Mouse (Mus musculus): ENCODE measurements around the gene Cdr2l. TPM values are rescaled to one million over a fixed set of nuclear protein-coding genes. Genes with fewer than 3 reads are reported as not detected.

Gene Cdr2l
- polyA plus RNA-seq, 1 experiment from 2014 or later = 1.3 TPM

DNA sequence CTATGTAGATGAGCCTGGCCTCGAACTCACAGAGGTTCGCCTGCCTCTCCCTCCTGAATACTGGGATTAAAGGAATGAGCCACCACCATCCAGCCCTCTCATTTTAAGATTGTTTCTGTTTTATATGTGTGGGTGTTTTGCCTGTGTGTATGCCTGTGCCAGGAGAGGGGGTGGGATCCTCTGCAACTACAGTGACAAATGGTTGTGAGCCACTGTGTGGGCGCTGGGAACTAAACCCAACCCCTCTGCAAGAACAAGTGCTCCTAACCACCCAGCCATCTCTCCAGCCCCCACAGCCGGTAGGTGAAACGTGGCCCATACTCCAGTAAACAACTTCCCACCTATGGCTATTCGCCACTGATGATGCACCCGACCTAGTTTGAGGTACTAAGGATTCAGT lies 9.6 kb downstream of the Cdr2l start:
- no peak overlapping the region for H3K4me2 ChIP-seq (ENCODE audit: low read depth, low read length)
- no peak overlapping the region for H3K4me3 ChIP-seq (ENCODE audit: low read depth, low read length)
- WGBS (ENCODE audit: insufficient replicate concordance) = 65% methylated on average over 7 of the region's 7 CpGs
- H3K9ac ChIP-seq (ENCODE audit: low read depth, low read length) = no peak overlapping the region
- no peaks in the 10 kb centered on the region for H3K36me3 ChIP-seq (ENCODE audit: control insufficient read depth, insufficient read depth)
- no peaks in the 10 kb centered on the region for H3K27me3 ChIP-seq (ENCODE audit: control insufficient read depth, insufficient read depth, low read depth, low read length)
- H3K9me3 ChIP-seq (replicated peaks; ENCODE audit: control insufficient read depth, low read length) = no peaks in the 10 kb centered on the region
- no peak overlapping the region for H3K27ac ChIP-seq (ENCODE audit: low read length)
- ATAC-seq (ENCODE audit: low read depth) = no peak
- H3K4me1 ChIP-seq (ENCODE audit: control insufficient read depth, low read depth, low read length) = no peaks in the 10 kb centered on the region

GRCm38 (mm10) chr11:115393721-115394325 lies 12.1 kb downstream of the Cdr2l start:
- peak overlapping the region; percentile 30 for H3K4me2 ChIP-seq (ENCODE audit: low read depth, low read length)
- no peaks in the 10 kb centered on the region for H3K27me3 ChIP-seq (ENCODE audit: control insufficient read depth, insufficient read depth, low read depth, low read length)
- no peak overlapping the region for H3K9ac ChIP-seq (ENCODE audit: low read depth, low read length)
- H3K4me1 ChIP-seq (ENCODE audit: control insufficient read depth, low read depth, low read length) = no peaks in the 10 kb centered on the region
- H3K4me3 ChIP-seq (ENCODE audit: low read depth, low read length) = peak overlapping the region; percentile 7; the same call in 1 of the 2 replicates
- no peak for ATAC-seq (ENCODE audit: low read depth)
- H3K36me3 ChIP-seq (ENCODE audit: control insufficient read depth, insufficient read depth) = no peaks in the 10 kb centered on the region
- no peaks in the 10 kb centered on the region for H3K9me3 ChIP-seq (replicated peaks; ENCODE audit: control insufficient read depth, low read length)
- H3K27ac ChIP-seq (ENCODE audit: low read length) = no peak overlapping the region
- WGBS (ENCODE audit: insufficient replicate concordance) = 70% methylated on average over 34 of the region's 34 CpGs

DNA sequence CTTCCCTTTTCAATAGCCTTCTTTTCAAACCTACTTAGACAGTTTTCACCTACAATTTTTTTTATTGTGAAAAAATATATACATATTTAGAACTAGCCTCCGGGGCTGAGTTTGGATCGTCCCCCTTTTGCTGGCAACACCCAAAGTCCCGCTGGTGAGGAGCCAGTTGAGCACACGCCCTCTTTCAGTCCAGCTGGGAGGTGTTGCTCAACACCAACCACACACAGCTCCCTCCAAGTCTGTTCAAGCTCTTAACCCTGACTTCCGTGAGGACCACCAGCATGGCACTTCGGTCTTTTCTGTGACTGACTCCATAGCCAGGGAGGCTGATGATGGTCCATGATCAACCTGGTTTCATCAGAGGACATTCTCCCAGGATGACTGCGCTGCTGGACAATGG lies 16.4 kb downstream of the Cdr2l start:
- 42% methylated on average over 7 of the region's 7 CpGs for WGBS (ENCODE audit: insufficient replicate concordance)
- ATAC-seq (ENCODE audit: low read depth) = no peak
- H3K9me3 ChIP-seq (replicated peaks; ENCODE audit: control insufficient read depth, low read length) = no peaks in the 10 kb centered on the region
- H3K9ac ChIP-seq (ENCODE audit: low read depth, low read length) = no peak overlapping the region
- H3K27me3 ChIP-seq (ENCODE audit: control insufficient read depth, insufficient read depth, low read depth, low read length) = no peaks in the 10 kb centered on the region
- no peak overlapping the region for H3K27ac ChIP-seq (ENCODE audit: low read length)
- H3K4me1 ChIP-seq (ENCODE audit: control insufficient read depth, low read depth, low read length) = no peaks in the 10 kb centered on the region
- no peak overlapping the region for H3K4me3 ChIP-seq (ENCODE audit: low read depth, low read length)
- no peaks in the 10 kb centered on the region for H3K36me3 ChIP-seq (ENCODE audit: control insufficient read depth, insufficient read depth)
- H3K4me2 ChIP-seq (ENCODE audit: low read depth, low read length) = no peak overlapping the region

DNA sequence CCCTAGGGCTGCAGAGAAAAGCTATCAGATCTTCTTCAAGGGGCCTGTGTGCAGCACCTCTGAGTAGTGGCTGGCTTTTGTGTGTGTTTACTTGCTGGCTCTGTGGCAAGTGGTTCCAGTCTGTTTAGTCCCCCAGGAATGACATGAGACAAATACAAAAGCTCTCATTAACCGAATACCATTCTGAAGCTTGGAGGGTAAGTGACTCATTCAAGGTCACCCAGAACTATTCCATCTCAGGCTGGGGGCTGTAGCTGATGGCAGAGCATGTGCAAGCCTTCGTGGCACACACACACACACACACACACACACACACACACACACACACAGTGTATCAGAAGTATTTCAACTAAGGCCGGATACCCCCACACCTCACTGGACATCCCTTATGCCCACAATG lies 18.4 kb downstream of the Cdr2l start:
- H3K27me3 ChIP-seq (ENCODE audit: control insufficient read depth, insufficient read depth, low read depth, low read length) = no peaks in the 10 kb centered on the region
- no peak for ATAC-seq (ENCODE audit: low read depth)
- WGBS (ENCODE audit: insufficient replicate concordance) = 66% methylated on average over 3 of the region's 3 CpGs
- H3K9me3 ChIP-seq (replicated peaks; ENCODE audit: control insufficient read depth, low read length) = no peaks in the 10 kb centered on the region
- no peaks in the 10 kb centered on the region for H3K36me3 ChIP-seq (ENCODE audit: control insufficient read depth, insufficient read depth)
- peaks cover 13% of the 10 kb centered on the region for H3K4me1 ChIP-seq (ENCODE audit: control insufficient read depth, low read depth, low read length)
- H3K27ac ChIP-seq (ENCODE audit: low read length) = no peak overlapping the region
- no peak overlapping the region for H3K9ac ChIP-seq (ENCODE audit: low read depth, low read length)
- no peak overlapping the region for H3K4me3 ChIP-seq (ENCODE audit: low read depth, low read length)
- no peak overlapping the region for H3K4me2 ChIP-seq (ENCODE audit: low read depth, low read length)

- Histone ChIP-seq H3K4me1 (ENCODE audit: control insufficient read depth, low read depth, low read length) (peaks cover 13% of the 10 kb centered on the region), H3K9me3 (replicated peaks; ENCODE audit: control insufficient read depth, low read length) (no peaks in the 10 kb centered on the region), H3K9ac (ENCODE audit: low read depth, low read length) (no peak overlapping the region), H3K27me3 (ENCODE audit: control insufficient read depth, insufficient read depth, low read depth, low read length) (no peaks in the 10 kb centered on the region), H3K4me2 (ENCODE audit: low read depth, low read length) (no peak overlapping the region), H3K36me3 (ENCODE audit: control insufficient read depth, insufficient read depth) (no peaks in the 10 kb centered on the region), H3K4me3 (ENCODE audit: low read depth, low read length) (no peak overlapping the region), H3K27ac (ENCODE audit: low read length) (no peak overlapping the region)
- ATAC-seq (ENCODE audit: low read depth) = no peak
- WGBS (ENCODE audit: insufficient replicate concordance) = 48% methylated on average over 11 of the region's 11 CpGs
Measured at GRCm38 (mm10) chr11:115400630-115401391, 19.1 kb downstream of the Cdr2l start.

DNA sequence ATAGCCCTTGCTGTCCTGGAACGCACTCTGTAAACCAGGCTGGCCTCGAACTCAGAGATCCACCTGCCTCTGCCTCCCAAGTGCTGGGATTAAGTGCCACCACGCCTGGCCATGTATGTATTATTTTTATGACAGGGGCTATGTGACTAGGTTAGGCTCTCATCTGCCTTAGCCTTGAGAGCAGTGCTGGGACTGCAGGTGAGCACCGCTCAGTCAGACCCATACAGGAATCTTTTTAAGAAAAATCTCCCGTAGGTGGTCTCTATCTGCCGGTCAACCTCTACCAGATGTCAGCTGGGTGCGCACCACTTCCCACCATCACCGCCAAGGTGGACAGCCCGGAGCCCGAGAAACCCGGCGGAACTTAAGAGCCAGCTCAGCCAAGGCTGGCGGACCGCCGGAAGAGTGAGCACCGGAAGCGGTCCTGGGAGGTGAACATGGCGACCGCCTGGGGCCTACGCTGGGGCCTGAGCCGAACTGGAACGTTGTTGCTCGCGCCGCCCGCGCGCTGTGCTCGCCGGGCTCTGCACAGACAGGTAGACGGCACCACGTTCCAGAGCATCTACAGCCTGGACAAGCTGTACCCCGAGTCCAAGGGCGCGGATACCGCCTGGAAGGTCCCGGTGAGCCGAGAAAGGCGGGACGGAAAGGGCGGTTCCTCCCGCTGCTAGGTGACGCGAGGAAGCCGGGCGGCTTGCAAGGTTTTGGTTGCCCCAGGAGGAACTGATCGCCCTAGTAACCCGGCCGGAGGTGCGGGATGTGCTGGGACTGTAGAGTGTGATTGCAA lies 21.8 kb downstream of the Cdr2l start, which contains the start of gene Mrpl58:
Gene Mrpl58, plus strand, starts transcription at position 415 of the 787 bp plus-strand sequence.
- no peaks in the 10 kb centered on the region for H3K27me3 ChIP-seq (ENCODE audit: control insufficient read depth, insufficient read depth, low read depth, low read length)
- peak within 1 kb of the TSS; percentile 89 for H3K4me2 ChIP-seq (ENCODE audit: low read depth, low read length)
- H3K9me3 ChIP-seq (replicated peaks; ENCODE audit: control insufficient read depth, low read length) = no peaks in the 10 kb centered on the region
- peak within 1 kb of the TSS; percentile 86 for H3K4me3 ChIP-seq (ENCODE audit: low read depth, low read length)
- H3K4me1 ChIP-seq (ENCODE audit: control insufficient read depth, low read depth, low read length) = peaks cover 13% of the 10 kb centered on the region
- ATAC-seq (ENCODE audit: low read depth) = peak; percentile 90
- H3K36me3 ChIP-seq (ENCODE audit: control insufficient read depth, insufficient read depth) = no peaks in the 10 kb centered on the region
- 3% methylated on average over 50 of the region's 50 CpGs for WGBS (ENCODE audit: insufficient replicate concordance)
- H3K9ac ChIP-seq (ENCODE audit: low read depth, low read length) = peak within 1 kb of the TSS; percentile 84
- H3K27ac ChIP-seq (ENCODE audit: low read length) = peak within 1 kb of the TSS; percentile 75

DNA sequence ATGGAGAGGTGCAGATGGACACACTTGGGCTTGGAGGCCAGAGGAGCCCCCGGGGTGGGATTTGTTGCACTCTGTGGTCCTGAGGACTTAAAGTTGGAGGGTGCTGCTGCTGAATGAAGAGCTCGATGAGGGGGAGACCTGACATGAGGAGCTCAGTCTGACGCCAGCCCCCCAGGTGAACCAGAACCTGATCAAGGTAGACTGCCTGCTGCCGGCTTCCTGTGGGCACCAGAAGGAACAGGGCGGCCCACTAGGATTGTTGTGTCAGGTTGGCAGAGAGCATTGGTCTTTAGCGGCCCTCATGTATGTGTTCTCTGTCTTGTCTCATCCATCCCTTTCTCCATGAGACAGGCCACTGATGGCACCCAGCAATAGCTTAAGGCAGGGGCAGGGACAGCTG lies 24.0 kb downstream of the Cdr2l start:
- Histone ChIP-seq H3K9ac (ENCODE audit: low read depth, low read length) (no peak overlapping the region), H3K27me3 (ENCODE audit: control insufficient read depth, insufficient read depth, low read depth, low read length) (no peaks in the 10 kb centered on the region), H3K4me3 (ENCODE audit: low read depth, low read length) (no peak overlapping the region), H3K9me3 (replicated peaks; ENCODE audit: control insufficient read depth, low read length) (no peaks in the 10 kb centered on the region), H3K27ac (ENCODE audit: low read length) (no peak overlapping the region), H3K36me3 (ENCODE audit: control insufficient read depth, insufficient read depth) (peaks cover 2% of the 10 kb centered on the region; the same call in 1 of the 2 replicates), H3K4me1 (ENCODE audit: control insufficient read depth, low read depth, low read length) (peaks cover 13% of the 10 kb centered on the region), H3K4me2 (ENCODE audit: low read depth, low read length) (no peak overlapping the region)
- WGBS (ENCODE audit: insufficient replicate concordance) = 85% methylated on average over 6 of the region's 6 CpGs
- no peak for ATAC-seq (ENCODE audit: low read depth)

- Histone ChIP-seq H3K27ac (ENCODE audit: low read length) (no peak overlapping the region), H3K4me3 (ENCODE audit: low read depth, low read length) (no peak overlapping the region), H3K9me3 (replicated peaks; ENCODE audit: control insufficient read depth, low read length) (no peaks in the 10 kb centered on the region), H3K27me3 (ENCODE audit: control insufficient read depth, insufficient read depth, low read depth, low read length) (no peaks in the 10 kb centered on the region), H3K4me2 (ENCODE audit: low read depth, low read length) (no peak overlapping the region), H3K4me1 (ENCODE audit: control insufficient read depth, low read depth, low read length) (peaks cover 21% of the 10 kb centered on the region), H3K9ac (ENCODE audit: low read depth, low read length) (no peak overlapping the region), H3K36me3 (ENCODE audit: control insufficient read depth, insufficient read depth) (peaks cover 3% of the 10 kb centered on the region; the same call in 1 of the 2 replicates)
- WGBS (ENCODE audit: insufficient replicate concordance) = 79% methylated on average over 17 of the region's 17 CpGs
- ATAC-seq (ENCODE audit: low read depth) = no peak
Measured at GRCm38 (mm10) chr11:115406858-115407401, 25.2 kb downstream of the Cdr2l start.
